Mouse (Mus musculus): Measurements from ENCODE around the gene Trpm6.

Gene Trpm6

DNA sequence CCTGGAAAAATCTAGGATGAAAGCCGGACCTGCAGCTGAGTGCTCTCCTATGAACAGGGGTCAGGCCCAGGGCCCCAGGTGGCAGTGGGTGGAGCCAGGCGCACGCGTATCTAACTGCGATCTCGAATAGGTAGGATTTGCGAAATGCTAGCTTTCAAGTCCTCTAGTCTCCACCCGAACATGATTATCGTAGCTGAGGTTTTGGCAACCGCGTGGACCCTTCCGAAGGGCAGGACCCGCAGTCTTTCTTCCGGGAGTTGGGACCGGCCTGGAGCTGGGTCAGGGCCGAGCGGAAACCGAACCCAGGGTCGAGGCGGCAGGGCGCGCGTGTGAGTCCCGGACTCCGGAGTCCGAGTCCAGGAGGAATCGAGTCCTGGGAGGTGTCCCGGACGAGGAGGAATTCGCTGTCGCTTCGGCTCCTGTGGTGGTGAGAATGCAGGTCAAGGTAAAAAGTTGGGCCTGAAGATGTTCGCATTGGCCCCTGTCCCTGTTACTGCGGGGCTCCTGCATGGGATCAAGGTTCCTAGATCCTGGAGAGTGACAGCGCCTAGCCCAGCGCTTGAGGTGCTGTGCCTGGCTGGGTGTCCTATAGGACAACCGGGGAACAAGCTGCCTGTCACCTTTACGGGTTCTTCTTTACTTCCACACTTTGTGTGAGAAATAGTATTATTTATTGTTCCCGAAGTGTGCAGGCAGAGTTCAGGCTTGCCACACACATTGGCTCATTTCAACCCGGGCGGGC is at the start of gene Trpm6:
Gene Trpm6, plus strand, starts transcription at position 386 of the 742 bp plus-strand sequence.
- peak; percentile 73 for DNase-seq

DNA sequence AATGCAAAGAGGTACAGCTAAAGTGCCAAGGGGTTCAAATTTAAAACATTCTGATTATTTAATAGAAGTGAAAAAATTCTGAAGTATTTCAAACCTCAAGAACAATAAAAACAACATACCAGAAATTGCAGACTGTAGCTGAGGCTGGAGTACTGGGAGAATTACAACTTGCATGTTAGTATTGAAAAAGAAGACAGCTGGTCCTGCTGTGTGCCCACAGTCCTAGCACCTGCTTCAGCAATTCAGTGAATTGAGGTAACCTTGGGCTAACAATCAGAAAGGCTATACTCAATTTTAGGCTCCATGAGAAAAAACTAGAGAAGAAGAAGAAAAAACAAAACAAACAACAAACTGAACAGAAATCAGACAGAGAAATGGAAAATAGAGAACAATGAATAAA is 41.7 kb upstream of the Trpm6 start:
- no peak for DNase-seq

DNA sequence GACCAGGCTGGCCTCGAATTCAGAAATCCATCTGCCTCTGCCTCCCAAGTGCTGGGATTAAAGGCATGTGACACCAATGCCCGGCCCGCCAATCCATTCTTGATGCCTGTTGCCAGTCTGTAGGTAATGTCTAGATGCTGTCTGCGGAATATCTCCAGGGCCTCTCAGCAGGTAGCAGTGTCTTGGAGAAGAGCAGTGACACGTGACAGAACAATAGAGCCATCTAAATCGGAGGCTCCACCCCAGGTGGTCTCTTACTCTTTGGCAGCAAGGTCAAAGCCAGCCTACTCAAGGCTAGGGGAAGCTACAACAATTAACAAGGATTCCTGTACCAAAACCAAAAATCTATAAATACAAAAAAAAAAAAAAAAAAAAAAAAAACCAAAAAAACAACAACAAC is 38.9 kb upstream of the Trpm6 start:
- no peak for DNase-seq

DNA sequence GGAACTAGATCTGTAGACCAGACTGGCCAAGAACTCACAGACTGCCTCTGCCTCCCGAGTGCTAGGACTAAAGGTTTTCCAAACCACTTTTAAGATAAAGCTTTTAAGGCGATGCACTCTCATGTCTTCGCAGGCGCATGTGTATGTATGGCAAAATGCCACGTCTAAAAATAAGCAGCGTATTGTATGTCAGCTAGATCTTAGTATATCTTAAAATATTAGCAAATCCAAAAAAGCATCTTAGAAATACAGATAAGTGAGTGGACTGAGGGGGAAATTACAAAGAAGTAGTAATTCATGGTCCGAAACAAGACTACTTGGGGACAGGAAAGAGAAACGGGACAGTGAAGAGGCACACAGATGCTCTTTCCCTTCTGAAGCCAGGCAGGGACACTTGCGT is 38.2 kb upstream of the Trpm6 start:
- no peak for DNase-seq

DNA sequence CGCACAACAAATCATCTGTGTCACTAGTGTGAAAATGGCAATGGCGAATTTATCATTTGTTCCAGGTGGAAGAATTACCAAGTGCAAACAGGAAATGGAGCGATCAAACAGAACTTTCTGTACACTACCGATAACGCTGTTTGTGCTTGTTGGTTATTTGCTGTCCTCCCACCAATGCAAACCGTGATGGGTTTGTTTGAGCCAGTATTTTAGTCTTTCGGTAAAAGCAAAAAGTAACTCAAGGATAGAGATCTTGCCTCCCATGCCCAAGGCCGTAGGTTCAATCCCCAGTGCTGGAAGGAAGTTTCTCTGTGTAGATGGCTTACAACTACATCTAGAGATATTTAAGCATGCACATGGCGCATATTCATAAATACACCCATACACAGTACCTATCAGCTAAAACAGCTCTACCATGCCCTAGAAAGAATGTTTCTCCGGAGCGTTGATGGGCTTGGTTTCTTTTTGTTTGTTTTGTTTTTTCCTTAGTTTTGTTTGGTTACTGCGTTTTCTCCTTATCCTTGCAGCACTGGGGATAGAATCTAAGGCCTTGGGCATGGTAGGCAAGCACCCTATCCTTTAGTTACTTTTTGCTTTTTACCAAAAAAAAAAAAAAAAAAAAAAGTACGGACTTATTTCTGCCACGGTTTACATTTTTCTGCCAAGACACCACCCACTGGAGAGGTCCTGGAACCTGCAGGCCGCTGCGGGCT is 37.5 kb upstream of the Trpm6 start:
- no peak for DNase-seq

DNA sequence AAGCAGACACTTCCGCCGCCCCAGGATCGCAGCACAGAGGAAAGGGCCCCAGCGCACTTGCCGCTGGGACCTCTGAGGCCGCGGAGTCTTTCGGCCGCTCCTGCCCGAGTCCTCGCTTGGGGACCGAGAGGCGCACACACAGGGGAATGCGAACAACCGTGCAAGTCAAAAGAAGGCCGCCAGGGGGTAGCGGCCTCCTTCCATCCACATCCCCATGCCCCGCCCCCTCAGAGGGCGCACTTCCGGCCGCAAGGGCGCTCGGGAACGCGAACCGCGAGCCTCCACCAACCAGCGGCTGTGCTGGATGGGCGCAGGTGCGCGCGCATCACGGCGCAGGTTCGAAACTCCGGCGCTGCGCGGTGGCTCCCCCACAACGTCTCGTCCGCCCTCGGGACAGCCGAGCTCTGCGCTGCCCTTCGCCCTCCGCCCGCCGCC is 36.9 kb upstream of the Trpm6 start, which contains the start of gene D030056L22Rik:
Gene D030056L22Rik, plus strand, starts transcription at position 328 of the 435 bp plus-strand sequence.
- DNase-seq = peak; percentile 99

DNA sequence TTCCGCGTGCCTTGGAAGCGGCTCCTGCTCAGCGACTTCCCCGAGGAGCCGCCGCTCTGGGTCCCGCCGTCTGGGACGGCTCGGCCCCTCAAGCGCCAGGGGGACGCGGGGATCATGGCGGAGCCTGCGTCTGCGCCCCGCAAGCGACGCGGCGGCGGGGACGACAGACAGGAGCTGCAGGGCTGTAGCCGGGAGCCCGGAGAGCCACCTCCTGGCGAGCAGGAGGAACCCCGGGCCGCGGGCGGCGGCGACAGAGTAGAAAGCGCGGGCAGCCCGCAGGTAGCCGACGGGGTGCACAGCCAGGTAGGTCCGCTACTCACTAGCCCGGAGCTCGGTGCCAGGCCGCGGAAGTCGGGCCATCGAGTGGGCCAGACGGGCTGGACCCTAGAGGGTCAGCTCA is 36.4 kb upstream of the Trpm6 start:
- DNase-seq = peak; percentile 58

DNA sequence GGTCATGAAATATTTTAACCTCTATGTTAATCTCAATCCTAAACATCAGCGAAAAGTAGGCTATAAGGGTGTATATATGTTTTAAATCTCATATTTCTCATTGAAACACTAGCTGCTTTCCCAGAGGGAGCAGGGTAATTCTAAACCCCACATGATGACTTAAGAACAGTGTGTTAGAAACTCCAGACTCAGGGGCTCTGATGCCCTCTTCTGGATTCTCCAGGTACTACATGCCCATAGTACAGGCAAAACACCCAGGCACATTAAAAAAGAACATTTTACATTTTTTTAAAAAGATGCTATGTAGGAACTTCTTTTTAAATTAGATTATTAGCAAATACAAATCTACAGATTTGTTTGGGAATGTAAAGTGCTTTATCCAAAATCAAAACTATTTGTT is 33.4 kb upstream of the Trpm6 start:
- DNase-seq = peak; percentile 94

DNA sequence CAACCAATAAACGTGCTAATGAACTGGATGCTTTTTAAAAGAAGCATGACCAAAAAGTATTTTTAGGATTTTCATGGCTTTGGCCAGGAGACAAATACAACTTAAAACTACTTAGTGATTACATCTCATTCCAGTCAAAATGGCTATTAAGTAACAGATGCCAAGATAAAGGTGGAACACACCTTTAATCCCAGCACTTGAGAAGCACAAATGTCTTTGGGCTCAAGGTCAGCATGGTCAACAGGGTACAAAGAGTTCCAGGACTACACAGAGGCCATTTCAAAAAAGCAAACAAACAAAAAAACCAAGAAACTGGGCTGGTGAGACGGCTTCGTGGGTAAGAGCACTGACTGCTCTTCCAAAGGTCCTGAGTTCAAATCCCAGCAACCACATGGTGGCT is 29.4 kb upstream of the Trpm6 start:
- DNase-seq = no peak

DNA sequence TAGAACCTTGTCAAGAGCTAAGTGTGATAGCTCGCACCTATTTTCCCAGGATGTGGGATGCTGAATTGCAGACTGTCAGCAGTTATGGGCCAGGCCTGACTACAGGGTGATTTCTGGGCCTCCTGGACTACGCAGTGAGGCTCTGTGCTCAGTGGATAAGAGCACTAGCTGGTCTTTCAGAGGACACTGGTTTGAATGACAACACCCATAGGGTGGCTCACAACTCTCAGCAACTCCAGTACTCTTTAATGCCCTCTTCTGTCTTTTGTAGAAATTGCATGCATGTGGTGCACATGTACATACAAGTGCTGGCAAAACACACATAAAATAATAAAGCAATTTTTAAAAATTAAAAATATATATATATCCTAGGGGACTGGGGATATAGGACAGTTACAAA is 24.6 kb upstream of the Trpm6 start:
- DNase-seq = no peak

DNA sequence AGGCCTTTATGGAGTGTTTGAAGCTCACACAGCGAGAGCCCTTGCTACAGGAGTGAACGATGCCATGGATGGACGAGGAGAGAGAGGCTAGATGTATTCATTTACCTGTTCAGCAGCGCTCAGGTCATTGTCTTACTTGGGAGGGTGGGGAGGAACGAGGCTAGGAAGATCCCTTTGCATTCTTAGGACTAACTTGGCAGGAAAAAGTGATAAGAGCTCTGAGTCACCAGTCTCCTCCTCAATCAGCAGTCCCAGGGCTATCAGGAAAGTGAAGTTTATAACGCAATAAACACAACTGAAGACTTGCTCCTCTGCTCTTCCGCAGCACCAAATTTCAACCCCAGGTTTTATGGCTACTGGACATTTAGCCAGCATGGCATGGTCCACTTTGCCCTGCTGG is 19.5 kb upstream of the Trpm6 start:
- DNase-seq = no peak

DNA sequence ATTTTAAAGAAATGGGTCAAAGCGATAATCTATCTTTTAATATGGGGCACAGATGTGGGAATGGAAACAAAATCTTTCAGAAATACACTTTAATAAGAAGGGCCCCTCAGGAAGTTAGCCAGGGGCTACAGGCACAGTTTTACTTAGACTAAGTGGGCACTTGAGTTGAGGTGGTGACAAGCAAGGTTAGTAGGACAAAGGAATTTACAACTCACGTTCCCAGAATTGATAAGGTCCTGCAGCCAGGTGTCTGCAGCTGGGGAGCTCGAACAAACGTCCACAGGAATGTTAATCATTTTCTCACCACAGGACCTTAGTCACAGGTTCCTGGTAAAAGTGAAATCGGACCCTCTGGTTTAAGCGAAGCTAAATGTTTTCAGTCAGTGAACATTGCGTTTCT is 18.7 kb upstream of the Trpm6 start:
- no peak for DNase-seq

DNA sequence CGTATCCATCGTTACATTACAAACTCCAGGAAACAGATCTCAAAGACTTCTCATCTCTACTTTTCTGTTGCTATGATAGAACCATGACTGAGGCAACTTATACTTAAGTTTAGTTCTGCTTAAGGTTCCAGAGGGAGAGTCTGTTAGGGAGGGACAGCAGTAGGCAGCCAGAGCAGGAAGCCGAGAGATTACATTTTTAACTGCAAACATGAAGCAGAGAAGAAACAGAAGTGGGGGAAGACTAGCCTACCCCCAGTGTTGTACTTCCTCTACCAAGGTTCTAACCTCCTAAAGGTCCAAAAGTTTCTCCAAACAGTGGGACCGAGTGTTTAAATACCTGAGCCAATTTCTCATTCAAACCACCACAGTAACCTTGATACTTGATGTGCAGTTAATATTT is 13.9 kb upstream of the Trpm6 start:
- no peak for DNase-seq

DNA sequence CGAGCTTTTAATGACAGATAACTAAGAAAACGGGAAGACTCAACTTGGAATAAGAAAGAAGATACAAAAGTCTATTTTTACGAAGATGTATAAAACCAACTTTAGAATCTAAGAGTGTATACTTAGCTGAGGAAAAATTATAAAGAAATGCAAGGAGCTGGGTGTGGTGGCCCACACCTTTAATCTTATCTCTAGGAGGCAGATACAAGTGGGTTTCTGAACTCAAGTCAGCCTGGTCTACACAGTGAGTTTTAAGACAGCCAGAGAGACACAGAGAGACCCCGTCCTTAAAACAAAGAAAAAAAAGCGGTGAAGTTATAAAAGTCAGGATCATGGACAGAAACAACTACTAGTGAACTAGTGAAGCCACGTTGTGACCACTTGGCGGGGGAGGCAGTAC is 10.6 kb upstream of the Trpm6 start:
- DNase-seq = no peak

DNA sequence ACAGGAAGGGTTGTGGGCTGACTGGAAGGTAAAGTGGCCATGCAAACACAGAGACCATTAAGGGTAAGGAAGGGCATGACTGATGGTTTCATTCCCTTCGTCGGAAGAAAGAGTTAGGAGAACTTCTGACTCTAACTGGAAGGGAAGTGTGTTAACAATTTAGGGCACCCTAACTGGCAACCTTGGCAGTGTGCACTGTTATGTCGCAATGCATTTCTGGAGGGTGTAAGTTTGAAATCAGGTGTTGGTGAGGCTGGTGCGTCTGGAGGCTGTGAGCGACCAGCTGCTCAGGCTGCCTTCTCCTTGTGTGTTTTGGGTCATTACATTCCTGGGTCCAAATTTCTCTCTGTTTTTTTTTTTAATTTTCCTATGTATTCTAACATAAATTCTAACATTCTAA is 5.8 kb upstream of the Trpm6 start:
- peak; percentile 71 for DNase-seq

DNA sequence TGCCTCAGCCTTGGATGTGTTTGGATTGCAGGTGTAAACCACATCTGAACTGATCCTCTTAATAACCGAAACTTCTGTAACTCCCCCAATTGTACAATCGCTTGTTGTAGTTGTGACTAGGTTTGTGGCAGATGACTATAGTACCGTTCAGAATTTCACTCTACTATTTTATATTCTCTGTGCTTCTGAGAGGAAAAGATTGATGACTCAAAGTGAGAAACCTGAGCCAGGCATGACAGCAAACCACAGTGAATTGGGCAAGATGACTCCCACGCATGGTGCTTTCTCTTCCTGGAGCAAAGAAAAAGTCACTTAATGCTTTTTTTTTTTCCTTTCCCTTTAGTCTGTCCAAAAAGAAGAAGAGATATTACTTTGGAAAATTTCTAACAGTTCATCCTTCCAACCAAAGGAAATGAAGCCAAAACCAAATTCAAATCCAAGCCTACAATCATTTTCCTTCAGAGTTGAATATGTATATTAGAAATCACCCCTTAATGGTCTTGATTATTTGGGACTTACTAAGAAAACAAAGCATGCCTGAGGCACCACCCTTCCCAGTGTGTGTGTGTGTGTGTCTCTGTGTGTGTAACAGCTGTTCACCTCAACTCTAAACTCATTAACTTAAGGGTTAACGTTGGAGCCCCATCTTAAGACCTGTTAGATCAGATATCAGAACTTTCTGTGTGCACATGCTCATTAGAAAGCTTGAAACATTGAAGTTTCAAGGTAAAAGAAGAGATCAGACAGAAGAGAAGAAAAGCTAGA is 3.0 kb upstream of the Trpm6 start:
- no peak for DNase-seq

DNA sequence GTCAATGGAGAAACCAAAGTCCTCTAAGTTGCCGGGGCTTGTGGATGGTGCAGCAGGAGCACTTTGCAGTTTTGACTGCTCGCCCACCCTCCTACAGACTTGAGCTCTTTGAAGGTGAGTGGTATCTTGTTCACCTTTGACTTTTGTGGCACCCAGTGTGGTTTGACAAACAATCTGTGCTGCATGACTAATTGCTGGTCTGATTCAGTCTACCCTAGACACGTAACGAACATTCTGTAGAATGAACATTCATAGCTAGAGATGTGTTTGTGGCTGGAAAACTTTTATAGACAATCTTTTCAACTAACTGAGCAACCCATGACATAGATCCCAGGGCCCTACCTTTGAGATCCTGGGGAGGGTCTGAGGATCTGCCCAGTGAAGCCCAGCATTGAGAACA is 2.4 kb upstream of the Trpm6 start:
- no peak for DNase-seq

DNA sequence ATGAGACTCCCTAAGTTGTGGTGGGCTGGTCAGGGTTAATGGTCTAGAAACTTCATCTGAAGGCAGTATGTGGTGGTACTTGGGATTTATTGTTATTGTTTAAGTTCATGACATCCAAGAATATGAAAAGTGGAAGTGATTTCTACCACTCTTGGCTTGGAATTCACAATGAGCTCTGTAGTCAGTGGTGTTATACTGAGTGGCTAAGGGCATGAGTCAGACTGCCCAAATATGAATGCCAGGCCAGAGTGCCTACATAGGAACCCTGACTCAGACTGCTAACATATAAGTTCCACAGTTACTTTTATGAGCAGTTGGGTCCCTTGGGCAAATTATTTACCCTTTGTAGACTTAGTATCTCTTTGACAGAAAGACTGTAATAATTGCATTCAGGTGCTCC is 7.4 kb downstream of the Trpm6 start:
- DNase-seq = peak; percentile 41

DNA sequence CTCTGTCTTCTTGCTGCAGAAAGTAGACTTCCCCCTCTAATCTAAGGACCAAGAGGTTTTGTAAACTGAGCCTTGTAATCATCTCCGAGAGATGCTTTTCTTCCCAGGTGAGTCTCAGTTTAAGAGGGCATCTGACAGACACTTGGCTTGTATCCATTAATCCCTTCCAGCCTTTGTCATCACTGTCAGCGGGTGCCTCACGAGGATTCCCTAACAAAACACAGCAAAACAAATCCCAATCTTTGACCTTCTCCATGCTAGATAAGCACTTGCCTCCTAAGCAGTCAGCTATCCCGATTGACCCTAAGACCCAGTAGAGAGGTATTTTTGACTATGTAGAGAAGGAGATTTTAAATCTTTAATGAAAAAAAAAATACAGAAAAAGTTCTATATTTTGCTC is 7.9 kb downstream of the Trpm6 start:
- no peak for DNase-seq

DNA sequence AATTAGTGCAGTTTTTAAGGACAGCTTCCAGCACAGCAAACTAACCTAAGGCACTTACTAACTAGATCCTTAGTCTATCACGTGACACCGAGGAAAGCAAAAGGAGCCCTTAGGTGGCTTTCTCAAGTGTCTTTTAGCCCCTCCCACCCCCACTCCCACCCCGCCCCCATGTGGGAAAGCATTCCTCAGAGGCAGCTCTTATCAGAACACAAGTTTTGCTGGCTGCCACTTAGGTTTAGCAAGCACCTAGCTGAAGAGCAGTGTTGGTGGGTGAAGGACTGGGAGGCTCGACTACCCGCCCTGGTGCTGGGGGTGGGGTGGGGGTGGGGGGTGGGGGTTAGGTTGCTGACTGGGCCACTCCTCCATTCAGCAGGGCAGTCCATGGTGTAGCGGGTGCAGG is 8.5 kb downstream of the Trpm6 start:
- peak; percentile 66 for DNase-seq

DNA sequence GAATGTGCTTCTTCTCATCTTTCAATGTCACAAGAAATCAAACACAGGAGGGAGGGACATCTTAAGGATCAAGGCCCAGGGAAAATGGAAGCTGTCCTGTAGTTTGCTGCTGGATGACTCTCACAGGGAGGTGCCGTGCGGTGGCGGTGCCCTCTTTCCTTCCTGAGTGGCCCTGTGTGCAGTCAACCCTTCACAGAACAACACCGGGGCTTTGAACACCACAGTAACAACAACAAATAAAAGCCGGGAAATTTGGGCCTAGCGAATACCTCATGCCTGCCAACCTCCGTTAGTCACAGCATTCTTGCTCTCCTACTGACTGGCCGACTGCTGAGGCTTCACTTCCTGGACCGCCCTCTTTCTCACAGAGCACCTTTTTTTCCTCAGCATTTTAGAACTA is 9.1 kb downstream of the Trpm6 start:
- DNase-seq = peak; percentile 50

DNA sequence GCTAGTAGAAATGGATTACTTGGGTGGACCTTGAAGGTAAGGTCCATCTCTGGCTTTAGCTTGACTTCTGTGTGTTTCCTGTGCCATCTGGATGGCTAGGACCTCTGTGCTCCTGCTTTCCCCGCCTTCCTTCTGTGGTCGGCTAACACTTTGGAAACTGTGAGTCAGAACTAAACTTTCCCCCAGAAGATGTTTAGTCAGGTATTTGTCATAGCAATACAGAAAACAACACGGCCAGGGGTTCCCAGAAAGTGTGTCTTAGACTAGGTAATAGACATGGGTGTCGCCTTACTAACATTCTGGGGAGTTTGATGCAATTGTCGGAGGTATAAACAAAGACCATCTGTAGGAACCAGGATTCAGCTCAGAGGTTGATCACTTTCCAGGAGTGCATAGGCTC is 16.6 kb downstream of the Trpm6 start:
- DNase-seq = no peak

DNA sequence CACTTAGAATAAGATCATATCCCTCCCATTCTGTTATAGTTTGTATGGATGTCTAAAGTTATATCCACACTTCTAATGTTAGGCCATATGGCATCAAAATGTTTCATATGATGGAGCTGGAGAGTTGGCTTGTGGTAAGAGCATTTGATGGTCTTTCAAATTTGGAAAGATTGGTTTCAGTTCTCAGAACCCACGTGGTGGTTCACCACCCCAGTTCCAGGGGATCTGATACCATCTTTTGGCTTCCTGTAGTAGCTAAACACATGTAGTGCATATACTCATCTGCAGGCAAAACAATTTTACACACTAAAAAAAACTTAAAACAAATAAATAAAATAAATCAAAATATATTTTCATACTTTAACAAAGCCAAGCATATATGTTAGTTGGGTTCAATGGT is 21.3 kb downstream of the Trpm6 start:
- no peak for DNase-seq

DNA sequence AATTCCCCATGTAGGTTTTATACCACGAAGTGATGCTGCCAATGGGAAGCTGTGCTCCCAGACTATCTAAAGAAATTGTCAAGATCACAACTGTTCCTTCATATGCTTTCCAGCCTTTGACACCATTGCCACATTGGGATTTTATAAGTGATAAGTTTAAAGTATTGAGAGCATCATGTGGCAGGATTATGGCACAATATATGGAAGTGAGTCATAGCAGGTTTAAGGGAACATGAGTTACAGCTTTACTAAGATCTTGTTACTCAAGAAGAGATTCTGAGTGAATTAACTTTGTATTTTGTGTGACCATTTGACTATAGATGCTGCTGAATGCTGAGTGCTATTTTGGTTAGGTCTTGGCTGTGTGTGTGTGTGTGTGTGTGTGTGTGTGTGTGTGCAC is 21.8 kb downstream of the Trpm6 start:
- DNase-seq = no peak

Data from lung, postnatal 36 days (tissue).